Comparison of ENCODE assay signal across 13 mouse cellular contexts in the genomic region with DNA sequence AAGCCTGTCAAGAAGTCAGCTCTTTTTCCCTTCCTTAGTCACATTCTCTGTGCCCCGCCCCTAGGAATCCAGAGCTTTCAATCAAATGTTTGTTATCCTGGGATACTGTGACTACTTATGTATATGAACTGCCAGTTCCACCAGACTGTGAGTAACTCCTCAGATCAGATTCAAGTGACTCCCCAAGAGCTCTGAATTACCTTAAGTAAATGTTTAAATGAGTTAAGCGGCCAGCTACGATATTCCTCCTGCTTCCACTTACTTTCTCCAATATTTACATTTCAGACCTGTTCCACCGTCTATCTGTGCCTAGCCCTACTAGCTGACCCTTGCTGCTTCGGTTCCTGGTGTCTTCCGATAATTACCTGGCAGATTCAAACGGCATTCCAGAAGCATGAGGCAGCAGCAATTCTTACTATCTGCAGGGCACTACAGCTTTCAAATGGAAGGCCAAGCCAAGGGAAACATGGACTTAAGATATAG. TPM values are rescaled to one million over a fixed set of nuclear protein-coding genes. Genes with fewer than 3 reads are reported as not detected.
A peak's percentile ranks its signal among the peaks of the same experiment; 100 is the strongest.
DNase-seq lines count a peak whose midpoint lies in the region; ATAC-seq lines count a peak whose summit lies in the region.
"Had no signal": no experiment of that assay in that cellular context is flagged by ENCODE, and none has a peak within 500 bp of the region (broad histone marks: within the 10 kb centered on the region; RNA-seq: fewer than 3 reads in every experiment).

No protein-coding gene starts in this region.

- no peak overlapping the region for H3K9ac ChIP-seq in forebrain, embryonic 15.5 days (replicated peaks)
- H3K9ac ChIP-seq: liver, embryonic 15.5 days had no signal

- H3K4me1 ChIP-seq in heart, embryonic 10.5 days, result peaks cover 36% of the 10 kb centered on the region
- no peaks in the 10 kb centered on the region for H3K4me1 ChIP-seq in forebrain, embryonic 15.5 days

- intact Hi-C loops in heart, postnatal 10 days (cut with DNase I), result no loop called here

- H3K27ac ChIP-seq in heart, embryonic 10.5 days, result peak overlapping the region; percentile 74
- H3K27ac ChIP-seq in forebrain, embryonic 15.5 days (replicated peaks), result no peak overlapping the region
- H3K27ac ChIP-seq: liver, embryonic 15.5 days had no signal

- H3K27me3 ChIP-seq in heart, embryonic 10.5 days (ENCODE audit: insufficient read depth, poor library complexity, severe bottlenecking), result no peaks in the 10 kb centered on the region
- no peaks in the 10 kb centered on the region for H3K27me3 ChIP-seq in forebrain, embryonic 15.5 days
- H3K27me3 ChIP-seq: liver, embryonic 15.5 days had no signal

- no peak for DNase-seq in heart, embryonic 10.5 days (ENCODE audit: low spot score)
- DNase-seq in heart, postnatal 10 days, result no peak
- DNase-seq in Muller cell, postnatal 12 days (ENCODE audit: inconsistent ontology term), result peak; percentile 63
- peak; percentile 52 for DNase-seq in fat pad, adult 2 months (ENCODE audit: extremely low read depth, low read depth, low spot score)
- peak; percentile 25 for DNase-seq in lung, postnatal 14 days
- no peak for DNase-seq in cerebellum, adult 9-11 months
- no peak for DNase-seq in layer of hippocampus, adult 9-11 months
- DNase-seq: adrenal gland, postnatal 25 days; cerebellum, adult 2 months; heart, postnatal 4 days; kidney, postnatal 4 days had no signal

- H3K4me2 ChIP-seq in forebrain, embryonic 15.5 days (replicated peaks), result no peak overlapping the region
- H3K4me2 ChIP-seq: liver, embryonic 15.5 days had no signal

- no peaks in the 10 kb centered on the region for H3K9me3 ChIP-seq in heart, embryonic 10.5 days
- H3K9me3 ChIP-seq in forebrain, embryonic 15.5 days, result no peaks in the 10 kb centered on the region
- H3K9me3 ChIP-seq: liver, embryonic 15.5 days had no signal

- 23% methylated on average over 7 of the region's 7 CpGs for WGBS in heart, embryonic 10.5 days
- 69% methylated on average over 7 of the region's 7 CpGs for WGBS in forebrain, embryonic 15.5 days

- H3K4me3 ChIP-seq in heart, embryonic 10.5 days, result no peak overlapping the region
- H3K4me3 ChIP-seq in forebrain, embryonic 15.5 days, result no peak overlapping the region
- H3K4me3 ChIP-seq: liver, embryonic 15.5 days had no signal

- ATAC-seq in forebrain, embryonic 15.5 days (replicated peaks), result no peak

- H3K36me3 ChIP-seq in heart, embryonic 10.5 days, result peaks cover 2% of the 10 kb centered on the region; the same call in 1 of the 2 replicates
- no peaks in the 10 kb centered on the region for H3K36me3 ChIP-seq in forebrain, embryonic 15.5 days
- H3K36me3 ChIP-seq: liver, embryonic 15.5 days had no signal

RNA-seq across cellular contexts. Expression of a gene that starts 23.5 kb away (rescaled TPM):
- 9.0 and 9.3 TPM in 2 replicates for polyA plus RNA-seq in heart, embryonic 10.5 days (2016; fragmentation: Nextera tagmentation; extraction: Ambion mirVana)
- 10 to 100 TPM; 26.3 to 31.6 TPM for total RNA-seq in heart, postnatal 10 days (2021)
- 5.0 and 6.7 TPM in 2 replicates for polyA plus RNA-seq in forebrain, embryonic 15.5 days (2015; fragmentation: Nextera tagmentation; extraction: Ambion mirVana)

RNA-seq across cellular contexts. Expression of a gene that starts 33.1 kb away (rescaled TPM):
- 104 and 128 TPM in 2 replicates for polyA plus RNA-seq in heart, embryonic 10.5 days (2016; fragmentation: Nextera tagmentation; extraction: Ambion mirVana)
- 10 to 100 TPM; 69.2 to 70.7 TPM for total RNA-seq in heart, postnatal 10 days (2021)
- polyA plus RNA-seq in forebrain, embryonic 15.5 days (2015; fragmentation: Nextera tagmentation; extraction: Ambion mirVana), result 126 and 127 TPM in 2 replicates

Comparison
In these comparisons a context has a peak if more than half of its experiments do, and no peak if none do; other contexts are left out.
1. DNase-seq: peak in Muller cell, postnatal 12 days (single experiment), fat pad, adult 2 months (single experiment) and lung, postnatal 14 days (single experiment); none in heart, embryonic 10.5 days (single experiment), heart, postnatal 10 days (0 of 2), cerebellum, adult 9-11 months (single experiment) and layer of hippocampus, adult 9-11 months (single experiment).